Mouse (Mus musculus): ENCODE data around the gene Lpin3.

Gene Lpin3

DNA sequence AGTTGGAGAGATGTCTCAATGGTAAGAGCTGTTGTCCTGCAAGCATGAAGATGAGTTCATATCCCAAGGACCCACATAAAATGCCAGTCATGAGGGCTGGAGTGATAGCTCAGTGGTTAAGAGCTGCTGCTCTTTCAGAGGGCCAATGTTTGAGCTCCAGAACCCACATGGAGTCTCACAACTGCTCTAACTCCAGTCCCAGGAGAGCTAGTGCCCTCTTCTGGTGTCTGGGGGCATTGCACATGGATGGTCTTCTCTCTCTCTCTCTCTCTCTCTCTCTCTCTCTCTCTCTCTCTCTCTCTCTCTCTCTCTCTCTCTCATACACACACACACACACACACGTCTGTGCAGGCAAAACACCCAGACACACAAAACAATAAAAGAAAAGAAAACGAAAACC lies 4.4 kb downstream of the Lpin3 start:
- ATAC-seq (ENCODE audit: insufficient number of reproducible peaks, low FRiP score, low TSS enrichment): no peak

DNA sequence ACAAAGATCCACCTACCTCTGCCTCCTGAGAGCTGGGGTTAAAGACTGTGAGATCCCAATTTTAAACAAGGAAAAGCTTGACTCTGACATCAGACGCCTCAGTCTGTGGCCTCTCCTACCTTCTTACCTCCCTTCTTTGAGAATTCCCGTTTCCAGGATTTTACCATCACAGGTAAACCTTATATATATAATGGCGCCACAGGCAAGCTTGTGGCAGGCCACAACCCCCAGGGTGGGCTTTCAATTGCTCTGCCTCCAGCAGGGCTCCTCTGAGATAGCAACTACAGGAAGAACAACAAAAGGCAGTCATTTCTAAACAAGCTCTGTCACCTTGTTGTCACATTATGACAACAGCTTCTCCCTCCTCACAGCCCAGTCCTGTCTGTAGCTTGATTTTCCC lies 5.8 kb downstream of the Lpin3 start:
- no peak for ATAC-seq (ENCODE audit: insufficient number of reproducible peaks, low FRiP score, low TSS enrichment)

DNA sequence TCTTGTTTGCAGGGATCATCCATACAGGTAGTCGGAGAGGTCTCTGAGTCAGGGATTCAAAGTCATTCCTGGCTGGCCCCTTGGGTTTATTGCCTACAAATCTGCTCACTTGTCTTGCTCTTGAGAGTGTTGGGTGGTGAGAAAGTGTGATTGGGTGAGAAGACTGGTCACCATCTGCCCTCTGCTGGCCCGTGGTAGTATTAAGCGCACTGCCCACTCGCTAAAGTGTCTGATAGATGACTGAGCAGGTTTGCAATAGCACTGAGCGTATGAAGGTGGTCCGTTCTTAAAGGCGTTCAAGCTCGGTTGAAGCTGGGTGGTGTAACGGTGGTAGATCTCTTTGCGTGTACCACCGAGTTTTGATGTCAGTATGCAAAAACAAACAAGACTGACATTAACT lies 6.8 kb downstream of the Lpin3 start:
- peak; percentile 86 for ATAC-seq (ENCODE audit: insufficient number of reproducible peaks, low FRiP score, low TSS enrichment)

DNA sequence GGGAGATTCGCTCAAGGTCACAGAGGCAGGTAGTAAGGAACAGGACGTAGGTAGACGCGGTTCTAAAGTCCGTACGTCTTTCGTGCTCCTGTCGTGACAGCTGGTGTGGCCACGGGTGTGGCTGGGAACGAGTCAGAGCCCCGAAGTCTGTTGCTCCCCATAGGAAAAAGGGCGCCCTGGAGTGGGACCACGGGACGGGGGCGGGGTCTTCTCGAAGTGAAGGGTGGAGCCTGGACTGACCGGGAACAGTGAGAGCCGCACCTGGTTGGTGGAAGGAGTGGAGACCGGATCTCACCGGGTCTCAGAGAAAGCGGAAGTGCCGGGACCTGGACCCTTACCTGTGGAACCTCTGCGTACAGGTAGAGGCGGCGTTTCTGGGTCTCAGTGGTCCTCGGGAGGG lies 7.4 kb downstream of the Lpin3 start:
- ATAC-seq (ENCODE audit: insufficient number of reproducible peaks, low FRiP score, low TSS enrichment): peak; percentile 42; the same call in 1 of the 2 replicates

GRCm38 (mm10) chr2:160891045-160891444 lies 10.6 kb downstream of the Lpin3 start:
- no peak for ATAC-seq (ENCODE audit: insufficient number of reproducible peaks, low FRiP score, low TSS enrichment)

DNA sequence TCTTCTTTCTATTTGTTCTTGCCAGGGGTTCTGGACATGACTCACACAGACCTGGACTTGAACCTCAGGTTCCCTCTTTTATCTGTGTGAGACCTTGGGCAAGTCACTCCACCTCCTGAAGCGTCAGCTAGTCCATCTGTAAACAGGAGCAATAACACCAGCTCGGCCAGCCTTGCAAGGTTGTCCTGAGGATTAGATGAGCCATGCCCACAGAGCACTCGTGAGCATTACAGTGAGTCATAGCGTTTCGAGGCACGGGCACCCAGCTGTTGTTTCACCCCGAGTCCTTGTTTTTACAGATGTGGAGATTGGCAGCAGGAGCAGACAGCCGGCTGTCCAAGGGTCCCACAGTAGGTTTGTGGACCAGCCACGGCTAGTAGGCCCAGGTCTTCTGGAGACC lies 11.2 kb downstream of the Lpin3 start:
- no peak for ATAC-seq (ENCODE audit: insufficient number of reproducible peaks, low FRiP score, low TSS enrichment)

- no peak for ATAC-seq (ENCODE audit: insufficient number of reproducible peaks, low FRiP score, low TSS enrichment)
Observed at GRCm38 (mm10) chr2:160901656-160902412, 21.4 kb downstream of the Lpin3 start.

GRCm38 (mm10) chr2:160905301-160905700 lies 24.8 kb downstream of the Lpin3 start:
- no peak for ATAC-seq (ENCODE audit: insufficient number of reproducible peaks, low FRiP score, low TSS enrichment)

- peak; percentile 74 for ATAC-seq (ENCODE audit: insufficient number of reproducible peaks, low FRiP score, low TSS enrichment)
Observed at GRCm38 (mm10) chr2:160906101-160906500, 25.6 kb downstream of the Lpin3 start.

DNA sequence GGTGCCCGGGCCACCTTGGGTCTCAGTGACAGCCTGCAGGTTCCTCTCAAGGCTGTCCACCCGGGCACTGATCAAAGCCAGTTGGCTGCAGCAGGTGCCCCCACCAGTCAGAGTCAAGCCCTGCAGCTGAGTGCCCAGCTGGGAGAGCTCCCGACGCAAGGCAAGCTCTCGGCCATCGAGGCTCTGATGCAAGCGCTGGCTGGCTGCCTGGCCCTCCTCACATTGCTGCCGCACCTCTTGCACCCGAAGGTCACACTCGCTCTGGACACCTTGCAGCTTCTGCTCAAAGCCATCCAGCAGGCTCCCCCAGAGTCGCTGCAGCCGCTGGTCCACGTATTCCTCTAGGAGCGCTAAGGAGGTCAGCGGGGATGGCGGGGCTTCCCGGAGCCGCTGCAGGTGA lies 28.1 kb downstream of the Lpin3 start:
- ATAC-seq (ENCODE audit: insufficient number of reproducible peaks, low FRiP score, low TSS enrichment): no peak

GRCm38 (mm10) chr2:160910633-160911032 lies 30.2 kb downstream of the Lpin3 start:
- no peak for ATAC-seq (ENCODE audit: insufficient number of reproducible peaks, low FRiP score, low TSS enrichment)

- peak; percentile 22; the same call in 1 of the 2 replicates for ATAC-seq (ENCODE audit: insufficient number of reproducible peaks, low FRiP score, low TSS enrichment)
Observed at GRCm38 (mm10) chr2:160911558-160912201, 31.2 kb downstream of the Lpin3 start.

GRCm38 (mm10) chr2:160912231-160912671 lies 31.8 kb downstream of the Lpin3 start, which contains the start of gene Emilin3:
Gene Emilin3, minus strand, starts transcription at chr2:160912328.
- no peak for ATAC-seq (ENCODE audit: insufficient number of reproducible peaks, low FRiP score, low TSS enrichment)

GRCm38 (mm10) chr2:160914656-160915055 lies 34.2 kb downstream of the Lpin3 start:
- no peak for ATAC-seq (ENCODE audit: insufficient number of reproducible peaks, low FRiP score, low TSS enrichment)

GRCm38 (mm10) chr2:160915821-160916610 lies 35.5 kb downstream of the Lpin3 start:
- peak; percentile 62 for ATAC-seq (ENCODE audit: insufficient number of reproducible peaks, low FRiP score, low TSS enrichment)

DNA sequence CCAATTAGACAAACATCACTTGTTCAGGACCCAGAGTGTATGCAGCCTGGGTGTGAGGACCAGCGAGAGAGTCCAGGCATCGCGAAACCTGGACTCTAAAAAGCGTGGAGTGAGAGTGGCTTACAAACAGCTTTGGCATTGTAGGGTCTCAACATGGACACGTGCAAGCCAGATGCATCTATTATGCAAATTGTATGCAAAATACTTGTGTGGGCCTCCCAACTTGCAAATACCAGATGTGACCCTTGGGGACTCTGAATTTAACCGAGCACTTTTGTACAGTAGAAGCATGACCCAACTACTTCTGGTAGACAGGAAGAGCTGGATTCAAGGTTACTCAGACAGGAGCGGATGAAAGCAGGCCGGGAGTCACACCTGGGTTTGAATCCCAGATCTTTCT lies 36.2 kb downstream of the Lpin3 start:
- ATAC-seq (ENCODE audit: insufficient number of reproducible peaks, low FRiP score, low TSS enrichment): no peak

DNA sequence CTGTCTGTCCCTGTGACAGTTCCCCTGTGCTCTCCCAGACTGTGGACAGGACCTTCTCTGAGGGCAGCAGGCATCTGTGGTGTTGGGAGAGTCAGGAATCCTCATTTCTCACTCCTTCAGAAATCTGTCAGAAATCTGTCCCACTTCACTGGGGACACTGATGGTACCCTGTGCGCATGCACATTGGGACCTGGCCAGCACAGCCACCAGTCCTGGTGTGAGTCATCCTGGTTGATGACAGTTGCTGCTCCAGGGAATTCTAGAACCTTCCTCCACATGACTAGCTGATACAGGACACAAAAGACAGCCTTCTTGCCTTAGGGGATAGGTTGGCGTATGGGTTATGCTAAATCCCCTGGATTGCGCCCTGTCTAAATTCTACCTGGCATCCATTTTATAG lies 36.8 kb downstream of the Lpin3 start:
- 0 out of 2 replicates have a peak, but pooled peaks have one; percentile 10 for ATAC-seq (ENCODE audit: insufficient number of reproducible peaks, low FRiP score, low TSS enrichment)

DNA sequence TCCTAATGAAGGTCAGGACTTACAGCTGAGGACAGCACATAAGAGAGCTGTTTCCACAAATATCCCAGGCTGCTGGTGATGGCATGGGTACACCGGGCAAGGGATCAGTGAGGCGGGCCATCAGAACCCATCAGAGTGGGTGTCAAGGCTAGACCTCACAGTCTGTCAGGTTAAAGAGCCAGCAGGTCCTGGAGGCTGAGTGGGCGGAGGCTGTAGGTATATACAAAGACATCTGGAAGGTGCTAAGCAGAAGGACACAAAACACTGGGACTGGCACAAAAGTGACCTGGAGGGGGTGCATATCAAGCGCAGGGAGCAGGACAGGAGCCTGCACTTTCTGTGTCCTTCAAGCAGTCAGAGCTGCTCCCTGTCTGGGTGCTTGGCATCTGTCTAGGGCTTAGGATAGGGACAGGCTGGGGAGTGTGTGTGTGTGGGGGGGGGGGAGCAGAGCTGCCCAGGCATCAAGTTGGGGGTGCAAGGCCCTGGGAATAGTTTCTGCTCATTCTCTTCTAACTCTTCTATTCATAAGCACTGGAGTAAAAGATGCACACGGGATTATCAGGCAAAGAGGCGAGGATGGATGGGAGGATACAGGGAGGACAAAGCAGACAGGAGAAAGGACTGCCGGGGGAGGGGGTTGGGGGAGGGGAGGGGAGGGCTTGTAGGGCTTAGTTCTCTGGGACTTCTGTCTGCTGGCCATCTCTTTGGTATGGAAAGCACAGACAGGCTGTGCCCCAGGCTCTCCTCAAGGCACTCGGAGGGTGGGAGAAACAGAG lies 37.9 kb downstream of the Lpin3 start:
- ATAC-seq (ENCODE audit: insufficient number of reproducible peaks, low FRiP score, low TSS enrichment): no peak

GRCm38 (mm10) chr2:160918930-160919215 lies 38.4 kb downstream of the Lpin3 start:
- no peak for ATAC-seq (ENCODE audit: insufficient number of reproducible peaks, low FRiP score, low TSS enrichment)

DNA sequence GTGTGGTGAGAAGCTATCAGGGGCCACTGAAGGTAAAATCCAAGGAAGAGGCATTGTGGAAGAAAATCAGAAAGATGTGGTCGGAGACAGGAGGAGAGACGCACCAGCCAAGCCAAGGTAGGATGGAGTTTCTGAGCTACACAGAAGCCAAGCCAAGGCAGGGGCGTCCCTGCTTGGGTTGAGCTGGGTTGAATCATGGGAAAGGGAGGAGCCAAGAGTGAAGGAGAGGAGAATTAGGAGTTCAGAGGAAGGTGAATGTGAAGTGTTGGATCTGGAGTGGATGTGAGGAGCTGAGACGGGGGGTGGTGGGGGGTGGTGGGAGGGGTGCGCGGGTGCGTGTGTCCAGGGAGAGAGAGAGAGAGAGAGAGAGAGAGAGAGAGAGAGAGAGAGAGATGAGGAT lies 40.8 kb downstream of the Lpin3 start:
- ATAC-seq (ENCODE audit: insufficient number of reproducible peaks, low FRiP score, low TSS enrichment): no peak
